Mouse (Mus musculus): ENCODE measurements around the gene Slc17a4.

Gene Slc17a4

GRCm38 (mm10) chr13:23914376-23915167 lies at the start of gene Slc17a4:
Gene Slc17a4 (minus strand): TSS chr13:23915009.
- DNase-seq = peak; percentile 31 to 36

DNA sequence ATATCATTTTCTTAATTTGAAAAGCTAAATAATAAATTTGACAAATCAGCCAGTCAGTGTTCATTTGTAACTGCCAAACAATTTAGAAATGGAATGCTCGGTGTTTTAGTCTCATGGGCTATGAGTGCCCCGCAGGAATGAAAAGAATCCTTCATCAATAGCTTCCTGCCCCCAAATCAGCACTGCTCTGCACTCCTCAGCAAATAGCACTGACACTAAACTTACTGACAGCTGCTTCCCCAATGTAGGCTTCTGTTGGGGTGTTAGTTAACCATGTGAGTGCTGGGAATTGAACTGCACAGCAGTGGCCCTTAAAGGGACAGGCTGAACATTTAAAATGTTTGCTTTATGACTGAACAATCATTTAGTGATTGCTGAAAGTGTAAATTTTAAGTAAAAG lies 45.0 kb upstream of the Slc17a4 start:
- DNase-seq = no peak

DNA sequence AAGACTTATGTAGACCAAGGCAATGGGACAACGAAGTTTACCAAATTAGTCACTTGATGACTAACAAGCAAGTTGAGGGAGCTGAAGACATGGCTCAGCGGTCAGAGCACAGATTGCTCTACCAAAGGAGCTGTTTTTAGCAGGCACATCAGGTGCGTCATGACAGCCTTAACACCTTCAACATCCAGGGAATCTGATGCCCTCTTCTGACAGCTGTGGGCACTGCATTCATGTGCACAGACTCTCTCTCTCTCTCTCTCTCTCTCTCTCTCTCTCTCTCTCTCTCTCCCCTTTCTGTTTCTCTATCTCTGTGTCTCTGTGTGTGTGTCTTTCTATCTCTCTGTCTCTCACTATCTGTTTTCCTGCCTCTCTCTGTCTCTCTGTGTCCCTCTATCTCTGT lies 36.1 kb upstream of the Slc17a4 start:
- peak; percentile 26 to 69 for DNase-seq

GRCm38 (mm10) chr13:23949484-23950246 lies 34.9 kb upstream of the Slc17a4 start:
- no peak for DNase-seq

GRCm38 (mm10) chr13:23946254-23946653 lies 31.4 kb upstream of the Slc17a4 start:
- no peak for DNase-seq

GRCm38 (mm10) chr13:23942861-23943260 lies 28.1 kb upstream of the Slc17a4 start:
- DNase-seq = no peak

DNA sequence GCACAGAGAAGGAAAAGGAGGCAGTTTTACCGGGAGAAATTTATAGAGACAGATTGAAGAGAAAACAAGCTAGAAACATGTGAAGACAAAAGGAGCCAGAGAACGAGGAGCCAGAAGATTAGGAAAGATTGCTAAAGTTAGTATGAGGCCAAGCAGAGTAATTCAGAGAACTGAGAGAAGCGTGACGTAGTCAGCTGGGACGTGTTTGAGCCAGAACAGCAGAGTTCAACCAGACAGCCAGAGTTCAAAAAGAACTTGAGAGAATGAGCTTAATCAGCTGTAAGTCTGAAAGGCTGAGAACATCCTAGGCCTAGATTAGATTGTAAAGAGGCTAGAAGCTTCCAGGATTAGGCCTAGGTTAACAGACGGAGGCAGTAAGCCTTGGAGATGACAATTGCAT lies 25.5 kb upstream of the Slc17a4 start:
- DNase-seq = peak in 1 of 2 experiments; percentile 18

- peak; percentile 28 to 68 for DNase-seq
Observed at GRCm38 (mm10) chr13:23938699-23939098, 23.9 kb upstream of the Slc17a4 start.

GRCm38 (mm10) chr13:23934211-23934520 lies 19.4 kb upstream of the Slc17a4 start, which contains the start of gene Hist1h2aa:
Gene Hist1h2aa (plus strand): TSS chr13:23934462.
- no peak for DNase-seq

GRCm38 (mm10) chr13:23933421-23934210 lies 18.8 kb upstream of the Slc17a4 start, which contains the start of gene Hist1h2ba:
Gene Hist1h2ba (minus strand): TSS chr13:23934156.
- DNase-seq = no peak

GRCm38 (mm10) chr13:23930904-23931303 lies 16.1 kb upstream of the Slc17a4 start:
- no peak for DNase-seq

GRCm38 (mm10) chr13:23930461-23930860 lies 15.7 kb upstream of the Slc17a4 start:
- no peak for DNase-seq

DNA sequence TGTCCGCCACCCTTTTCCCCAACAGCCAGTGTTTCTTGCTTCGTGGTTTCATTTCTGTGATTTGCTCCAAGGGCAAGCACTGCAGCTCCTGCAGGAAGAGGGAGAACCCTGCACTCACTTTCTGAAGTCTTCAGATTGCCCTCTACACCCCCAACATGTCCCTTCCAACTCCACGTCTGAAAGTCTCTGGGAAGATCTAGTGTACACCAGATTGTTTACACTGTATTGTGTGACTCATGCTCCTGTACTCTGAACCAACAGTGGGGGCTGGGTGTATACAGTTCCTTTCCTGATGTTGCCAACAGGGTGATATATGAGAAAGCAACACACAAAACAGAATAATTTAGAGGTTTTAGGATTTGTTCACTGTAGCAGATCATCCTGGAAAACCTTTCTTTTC lies 13.8 kb upstream of the Slc17a4 start:
- no peak for DNase-seq

- DNase-seq = no peak
Observed at GRCm38 (mm10) chr13:23925792-23926191, 11.0 kb upstream of the Slc17a4 start.

- peak in 1 of 2 experiments; percentile 37 for DNase-seq
Observed at GRCm38 (mm10) chr13:23917674-23918073, 2.9 kb upstream of the Slc17a4 start.

DNA sequence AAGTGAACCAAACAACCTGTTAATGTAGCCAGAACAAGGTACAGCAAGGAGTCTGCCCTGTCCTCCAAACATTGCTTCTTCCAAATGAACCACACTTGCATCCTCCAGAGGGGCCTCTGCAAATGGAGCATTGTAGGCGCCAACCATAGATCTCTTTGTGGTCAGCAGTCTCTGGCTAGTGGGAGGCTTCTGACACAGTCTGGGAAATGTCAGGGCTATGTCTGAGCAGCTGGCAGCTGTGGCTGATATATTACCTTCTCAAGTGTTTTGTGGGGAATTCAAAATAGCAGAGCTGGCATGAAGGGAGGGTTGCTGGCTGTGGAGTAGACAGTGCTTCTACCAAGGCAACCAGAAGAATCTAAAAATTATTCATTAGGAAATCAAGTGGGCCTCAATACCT lies 1.3 kb upstream of the Slc17a4 start:
- DNase-seq = no peak

DNA sequence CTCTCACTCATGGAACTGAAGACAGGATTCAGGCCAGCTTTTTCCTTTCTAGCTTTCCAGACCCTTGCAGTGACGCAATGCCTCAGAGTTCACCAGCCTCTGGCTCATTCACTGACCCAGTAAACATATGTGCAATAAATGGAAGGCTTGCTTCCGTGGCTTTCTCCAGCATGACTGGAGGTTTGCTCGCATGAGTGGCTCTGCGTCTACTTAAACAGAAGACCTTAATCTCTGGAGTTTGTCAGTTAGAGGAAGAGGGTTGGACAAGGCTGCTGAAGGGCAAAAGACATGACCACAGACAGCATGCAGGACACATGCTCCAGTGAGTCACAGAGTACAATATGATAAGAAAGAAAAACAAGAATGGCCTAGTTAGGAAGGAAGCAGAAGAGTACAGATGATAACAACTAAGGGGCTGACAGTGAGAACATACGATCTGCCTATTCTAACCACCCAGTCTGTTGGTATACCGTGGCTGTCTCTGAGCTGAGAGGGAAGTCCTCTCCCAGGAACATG lies 960 bp downstream of the Slc17a4 start:
- DNase-seq = peak in 1 of 2 experiments; percentile 21

GRCm38 (mm10) chr13:23911335-23911734 lies 3.5 kb downstream of the Slc17a4 start:
- DNase-seq = no peak

GRCm38 (mm10) chr13:23910121-23910520 lies 4.7 kb downstream of the Slc17a4 start:
- DNase-seq = no peak

DNA sequence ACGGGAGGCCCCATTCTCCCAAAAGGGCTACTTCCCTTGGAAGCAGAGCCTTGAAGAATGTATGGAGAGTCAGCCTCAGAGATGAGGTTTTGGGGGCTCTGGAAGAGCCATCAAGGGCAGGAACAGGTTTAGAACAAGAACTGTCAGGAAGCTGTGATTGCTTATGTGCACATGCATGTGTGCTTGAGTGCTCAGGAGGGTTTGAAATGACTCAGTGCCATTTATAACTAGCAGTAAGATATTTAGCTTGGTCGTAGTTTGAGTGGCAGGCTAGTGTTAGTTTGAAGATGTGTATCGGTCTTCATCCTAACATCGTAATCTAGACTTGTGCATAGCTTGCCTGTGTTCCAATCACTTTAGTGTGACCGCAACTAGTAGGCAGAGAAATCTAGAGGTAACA lies 7.9 kb downstream of the Slc17a4 start:
- no peak for DNase-seq

DNA sequence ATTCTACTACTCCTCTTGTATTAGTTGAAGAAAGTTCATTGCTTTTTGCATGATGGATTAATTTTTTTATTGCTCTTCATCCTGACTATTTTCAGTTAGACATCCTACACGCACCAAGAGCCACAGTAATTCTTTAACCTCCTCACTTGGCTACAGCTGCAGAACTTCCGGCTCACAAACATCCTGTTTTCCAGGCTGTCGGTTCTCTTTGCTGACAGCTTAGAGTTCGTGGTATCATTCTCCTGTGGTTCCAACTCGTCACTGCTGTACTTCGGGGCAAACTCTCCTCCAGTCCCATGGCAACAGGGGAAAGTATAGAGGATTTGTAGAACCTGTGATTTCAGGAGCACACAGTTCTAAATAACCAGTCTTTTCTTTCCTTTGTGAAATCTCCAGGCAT lies 16.6 kb downstream of the Slc17a4 start:
- no peak for DNase-seq

GRCm38 (mm10) chr13:23893269-23893593 lies 21.6 kb downstream of the Slc17a4 start:
- no peak for DNase-seq

GRCm38 (mm10) chr13:23892592-23893268 lies 22.1 kb downstream of the Slc17a4 start:
- DNase-seq = no peak

Measured in kidney, adult 8-10 months (tissue).